Mouse (Mus musculus): ENCODE measurements around the gene Zfp385c. TPM values are rescaled to one million over a fixed set of nuclear protein-coding genes. Genes with fewer than 3 reads are reported as not detected.

Zfp385c gene
- polyA plus RNA-seq, 1 experiment from 2014 or later = 1.1 TPM

DNA sequence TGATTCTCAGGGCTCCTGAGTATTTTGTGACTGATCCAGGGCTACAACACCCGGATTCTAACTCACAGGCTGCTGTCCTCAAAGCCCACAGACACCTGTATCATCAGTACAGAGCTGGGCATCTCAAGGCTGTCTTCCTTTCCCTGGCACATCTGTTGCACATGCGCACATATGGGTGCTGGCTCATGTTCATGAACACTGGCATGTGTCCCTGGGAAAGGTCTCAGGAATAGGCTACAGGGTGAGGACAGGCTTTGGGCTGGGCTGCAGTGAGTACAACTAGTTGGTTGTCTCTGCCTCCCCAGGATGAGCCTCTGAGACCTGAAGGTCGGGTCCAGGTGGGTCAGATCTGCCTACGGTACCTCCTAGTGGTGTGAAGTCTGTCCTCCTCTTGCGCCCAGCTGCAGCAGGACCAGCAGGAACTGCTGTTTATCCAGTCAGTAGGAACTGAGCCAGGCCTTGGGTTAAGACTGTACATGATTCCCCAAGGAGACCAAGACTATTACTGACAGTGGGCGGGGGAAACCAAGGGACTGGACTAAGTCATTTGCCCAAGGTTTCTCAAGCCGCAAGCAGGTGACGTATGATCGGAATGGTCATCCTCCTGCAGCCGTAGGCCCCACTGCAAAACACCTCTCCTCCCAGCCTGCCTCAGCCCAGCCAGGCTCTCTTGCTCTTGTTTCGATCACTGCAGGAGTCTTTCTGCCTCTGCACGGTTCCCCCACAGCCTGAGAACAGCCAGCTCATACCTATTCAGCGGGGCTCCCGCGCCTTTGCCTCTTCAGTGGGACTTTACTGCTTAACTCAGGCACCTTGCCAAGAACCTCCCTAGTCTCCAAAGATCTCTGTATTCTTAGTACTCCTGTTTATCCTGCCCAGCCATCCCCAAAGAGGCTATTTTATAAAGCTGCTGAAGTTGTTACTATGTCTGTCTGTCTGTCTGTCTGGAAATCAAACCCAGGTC lies 48.4 kb downstream of the Zfp385c start:
- 59% methylated on average over 15 of the region's 15 CpGs for WGBS
- Histone ChIP-seq H3K27me3 (peaks cover 44% of the 10 kb centered on the region), H3K9ac (peak overlapping the region; percentile 43), H3K4me1 (peaks cover 24% of the 10 kb centered on the region), H3K4me3 (no peak overlapping the region), H3K9me3 (no peaks in the 10 kb centered on the region), H3K27ac (peak overlapping the region; percentile 15; the same call in 1 of the 2 replicates), H3K4me2 (replicated peaks) (no peak overlapping the region), H3K36me3 (no peaks in the 10 kb centered on the region)
- no peak; the same call in 1 of the 2 replicates for ATAC-seq (ENCODE audit: low FRiP score, low read depth)

DNA sequence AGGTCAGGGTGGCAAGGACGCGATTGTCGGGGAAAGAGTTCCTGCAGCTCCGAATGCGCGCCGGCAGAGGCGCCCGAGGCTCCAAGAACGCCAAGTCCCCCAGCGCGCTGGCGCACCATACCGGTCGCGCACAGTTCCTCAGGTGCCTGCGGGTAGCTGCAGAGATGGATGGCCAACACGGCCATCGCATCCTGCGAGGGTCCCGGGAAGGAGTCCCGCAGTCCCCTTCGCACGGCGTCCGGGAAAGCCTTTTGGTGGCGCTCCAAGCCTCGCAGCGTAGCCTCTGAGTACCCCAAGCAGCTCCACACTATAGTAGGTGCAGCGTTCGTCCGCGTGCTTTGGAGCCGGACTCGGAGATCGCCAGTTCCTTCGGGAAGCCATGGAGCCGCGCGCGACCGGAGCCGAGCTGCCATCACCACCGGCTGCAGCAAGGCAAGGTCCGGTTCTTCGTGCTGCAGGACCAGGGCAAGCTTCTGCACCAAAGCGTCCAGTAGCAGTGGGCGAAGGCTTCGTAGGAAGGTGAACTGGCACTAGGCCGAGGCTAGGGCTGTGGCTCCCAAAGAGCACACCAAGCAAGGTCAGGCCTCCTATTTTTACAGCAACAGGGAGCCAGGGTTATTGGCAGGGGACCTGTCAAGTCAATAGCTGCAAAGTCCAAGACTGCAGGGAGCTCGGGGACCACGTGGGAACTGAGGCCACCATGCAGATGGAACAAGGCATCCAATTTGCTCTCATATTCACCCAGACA lies 51.9 kb downstream of the Zfp385c start:
- Histone ChIP-seq H3K27ac (no peak overlapping the region), H3K4me3 (peak overlapping the region; percentile 46), H3K4me1 (peaks cover 24% of the 10 kb centered on the region), H3K9ac (peak overlapping the region; percentile 62), H3K36me3 (no peaks in the 10 kb centered on the region), H3K27me3 (peaks cover 43% of the 10 kb centered on the region), H3K9me3 (no peaks in the 10 kb centered on the region), H3K4me2 (replicated peaks) (peak overlapping the region; percentile 81)
- 8% methylated on average over 52 of the region's 52 CpGs for WGBS
- ATAC-seq (ENCODE audit: low FRiP score, low read depth) = no peak

DNA sequence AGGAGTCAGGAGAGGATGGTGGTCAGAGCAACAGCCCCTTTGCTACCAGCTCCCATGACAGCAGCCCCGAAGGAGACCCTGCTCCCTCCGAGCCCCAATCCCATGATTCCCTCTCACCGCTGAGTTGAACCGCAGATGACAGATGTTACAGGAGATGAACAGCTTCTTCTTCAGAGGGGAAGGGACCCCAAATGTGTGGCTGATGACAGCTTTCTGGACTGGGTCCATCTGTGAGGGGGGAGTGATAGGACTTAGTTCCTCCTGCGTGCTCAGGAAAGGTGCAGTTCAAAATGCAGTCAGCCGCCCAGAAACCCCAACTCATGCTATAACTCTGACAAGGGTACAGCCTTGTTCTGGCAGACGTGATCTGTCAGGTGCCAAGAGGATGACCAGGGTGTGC lies 57.7 kb downstream of the Zfp385c start:
- no peak for ATAC-seq (ENCODE audit: low FRiP score, low read depth)
- Histone ChIP-seq H3K4me2 (replicated peaks) (no peak overlapping the region), H3K27me3 (peaks cover 44% of the 10 kb centered on the region), H3K4me1 (no peaks in the 10 kb centered on the region), H3K9ac (no peak overlapping the region), H3K36me3 (no peaks in the 10 kb centered on the region), H3K9me3 (no peaks in the 10 kb centered on the region), H3K27ac (no peak overlapping the region), H3K4me3 (no peak overlapping the region)
- 68% methylated on average over 7 of the region's 7 CpGs for WGBS

DNA sequence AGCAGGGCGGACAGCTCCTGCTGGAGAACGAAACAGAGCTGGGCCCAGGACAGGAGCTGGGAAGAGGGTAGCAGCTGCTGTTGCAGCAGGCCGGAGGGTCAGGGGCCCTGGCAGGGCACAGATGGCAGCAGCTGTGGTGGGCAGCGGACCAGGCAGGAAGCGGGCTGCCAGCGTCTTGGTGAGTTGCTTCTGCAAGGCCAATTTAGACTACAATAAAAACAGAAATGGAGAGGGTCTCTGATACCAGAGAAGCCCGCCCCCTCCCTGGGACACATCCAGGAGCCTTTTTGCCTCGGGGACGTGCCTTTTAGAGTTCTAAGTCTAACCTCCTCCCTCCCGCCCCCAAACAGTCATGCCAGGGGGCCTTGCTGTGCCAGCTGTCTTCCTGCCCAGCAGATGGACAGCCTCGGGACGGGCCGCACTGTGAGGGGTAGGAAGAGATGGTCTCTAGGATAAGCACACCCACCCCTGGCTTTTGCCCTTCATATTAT lies 63.3 kb downstream of the Zfp385c start:
- no peak for ATAC-seq (ENCODE audit: low FRiP score, low read depth)
- Histone ChIP-seq H3K4me1 (peaks cover 6% of the 10 kb centered on the region), H3K27ac (no peak overlapping the region), H3K4me2 (replicated peaks) (no peak overlapping the region), H3K4me3 (no peak overlapping the region), H3K9ac (no peak overlapping the region; the same call in 1 of the 2 replicates), H3K9me3 (no peaks in the 10 kb centered on the region), H3K27me3 (0 out of 2 replicates have a peak, but pooled peaks cover 15% of the 10 kb centered on the region), H3K36me3 (peaks cover 29% of the 10 kb centered on the region)
- 51% methylated on average over 13 of the region's 13 CpGs for WGBS

DNA sequence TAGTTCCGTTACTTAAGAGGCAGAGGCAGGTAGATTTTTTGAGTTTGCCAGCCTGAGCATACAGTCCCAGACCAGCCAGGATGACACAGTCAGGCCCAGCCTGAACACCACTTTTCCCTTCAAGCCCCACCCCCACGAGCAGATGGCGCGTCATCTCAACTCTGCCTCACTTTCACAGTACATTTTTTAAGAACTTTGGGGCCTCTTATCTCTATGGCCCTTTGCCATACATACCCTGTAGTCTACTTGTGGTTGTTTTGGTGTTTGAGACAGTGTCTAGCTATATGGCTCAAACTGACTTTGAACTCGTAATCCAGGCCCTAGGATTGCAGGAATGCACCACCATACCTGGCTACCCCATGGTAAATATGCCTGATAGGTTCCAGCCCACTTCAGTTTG lies 64.2 kb downstream of the Zfp385c start:
- H3K4me3 ChIP-seq = no peak overlapping the region
- no peak overlapping the region for H3K9ac ChIP-seq
- no peak overlapping the region for H3K27ac ChIP-seq
- 93% methylated on average over 5 of the region's 5 CpGs for WGBS
- H3K4me1 ChIP-seq = peaks cover 12% of the 10 kb centered on the region
- no peak for ATAC-seq (ENCODE audit: low FRiP score, low read depth)
- no peak overlapping the region for H3K4me2 ChIP-seq (replicated peaks)
- H3K9me3 ChIP-seq = no peaks in the 10 kb centered on the region
- H3K36me3 ChIP-seq = peaks cover 29% of the 10 kb centered on the region
- 0 out of 2 replicates have a peak, but pooled peaks cover 11% of the 10 kb centered on the region for H3K27me3 ChIP-seq

DNA sequence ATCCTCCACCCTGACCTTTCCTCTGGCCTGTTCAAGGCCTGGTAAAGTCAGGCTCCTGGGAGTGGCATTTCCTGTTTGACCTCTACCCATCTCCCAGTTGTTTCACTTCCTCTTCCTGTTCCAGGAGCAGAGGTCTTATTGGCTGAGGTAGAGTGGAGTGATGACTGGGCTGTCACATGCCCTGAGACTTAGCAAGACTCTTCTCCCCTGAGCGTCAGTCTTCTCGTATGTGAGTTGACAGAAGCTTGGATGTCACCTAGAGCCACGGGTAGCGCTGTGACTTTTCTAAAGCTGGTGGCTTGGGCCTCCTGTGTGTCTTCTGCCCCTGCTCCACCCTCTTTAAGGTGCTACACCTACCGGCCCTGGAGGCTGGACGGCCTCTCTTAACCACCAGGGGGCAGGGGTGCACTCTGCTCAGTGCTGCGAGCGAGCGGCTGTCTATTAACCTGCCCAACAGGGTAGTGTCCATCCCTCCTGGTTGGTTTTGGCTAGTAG lies 65.5 kb downstream of the Zfp385c start:
- WGBS = 18% methylated on average over 9 of the region's 9 CpGs
- H3K4me3 ChIP-seq = no peak overlapping the region
- peaks cover 29% of the 10 kb centered on the region for H3K36me3 ChIP-seq
- H3K4me2 ChIP-seq (replicated peaks) = no peak overlapping the region
- no peaks in the 10 kb centered on the region for H3K9me3 ChIP-seq
- H3K4me1 ChIP-seq = peaks cover 16% of the 10 kb centered on the region
- H3K9ac ChIP-seq = no peak overlapping the region
- ATAC-seq (ENCODE audit: low FRiP score, low read depth) = peak; percentile 37; the same call in 1 of the 2 replicates
- no peak overlapping the region for H3K27ac ChIP-seq
- H3K27me3 ChIP-seq = 0 out of 2 replicates have a peak, but pooled peaks cover 5% of the 10 kb centered on the region

DNA sequence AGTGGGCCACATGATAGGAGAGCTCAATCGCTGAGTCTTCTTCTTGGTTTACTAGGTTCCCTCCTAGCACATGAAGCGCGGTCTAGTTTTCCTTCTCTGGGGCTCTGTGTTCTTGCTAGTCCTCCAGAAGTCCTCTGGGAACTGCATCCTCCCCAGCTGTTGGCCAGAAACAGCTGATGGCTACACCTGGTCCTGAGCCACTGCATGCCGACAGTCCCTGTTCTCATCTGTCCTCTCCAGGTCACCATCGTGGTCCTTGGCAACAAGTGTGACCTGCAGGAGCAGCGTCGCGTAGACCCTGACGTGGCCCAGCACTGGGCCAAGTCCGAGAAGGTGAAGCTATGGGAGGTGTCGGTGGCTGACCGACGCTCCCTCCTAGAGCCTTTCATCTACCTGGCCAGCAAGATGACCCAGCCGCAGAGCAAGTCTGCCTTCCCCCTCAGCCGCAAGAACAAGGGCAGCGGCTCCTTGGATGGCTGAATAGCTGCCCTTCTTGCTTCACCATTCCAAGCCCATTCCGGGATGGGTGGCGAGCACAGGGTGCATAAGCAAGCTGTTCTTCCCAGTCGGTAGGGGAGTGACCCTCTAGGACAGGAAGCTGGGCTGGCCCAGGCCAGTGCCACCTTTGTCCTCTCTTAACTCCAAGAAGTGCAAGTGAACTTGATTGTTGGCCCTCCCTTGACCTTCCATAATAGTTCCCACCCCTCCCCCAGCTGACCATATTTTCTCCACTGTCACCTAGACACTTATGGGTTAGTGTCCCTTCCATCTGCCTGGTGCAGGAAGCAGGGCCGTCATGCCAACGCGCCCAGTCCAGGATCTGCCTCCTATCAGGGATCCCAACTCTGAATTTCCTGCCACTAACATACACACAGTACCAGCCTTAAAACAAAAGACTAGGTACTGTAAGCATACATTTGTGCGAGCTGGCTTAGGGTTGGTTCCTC lies 66.2 kb downstream of the Zfp385c start:
- no peak for ATAC-seq (ENCODE audit: low FRiP score, low read depth)
- H3K4me3 ChIP-seq = no peak overlapping the region

DNA sequence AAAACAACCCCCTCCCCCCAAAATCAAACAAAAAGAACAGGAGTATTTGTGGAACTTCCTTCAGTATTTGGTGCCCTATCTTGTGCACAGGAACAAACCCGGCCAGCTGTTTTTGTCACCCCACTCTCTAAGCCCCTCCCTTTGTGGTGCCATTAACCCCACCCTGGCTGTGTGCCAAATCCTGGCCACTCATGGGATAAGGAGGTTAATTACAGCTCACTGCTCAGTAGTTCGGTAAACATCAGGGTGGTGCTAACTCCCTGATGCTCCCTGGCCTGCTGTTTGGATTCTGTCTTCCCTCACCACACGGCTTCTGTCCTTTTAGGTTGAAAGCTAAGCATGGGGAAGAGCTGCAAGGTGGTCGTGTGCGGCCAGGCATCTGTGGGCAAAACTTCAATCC lies 68.4 kb downstream of the Zfp385c start:
- WGBS = 37% methylated on average over 5 of the region's 5 CpGs
- Histone ChIP-seq H3K9me3 (no peaks in the 10 kb centered on the region), H3K9ac (peak overlapping the region; percentile 84), H3K4me1 (peaks cover 21% of the 10 kb centered on the region), H3K27me3 (no peaks in the 10 kb centered on the region), H3K4me3 (peak overlapping the region; percentile 78), H3K4me2 (replicated peaks) (peak overlapping the region; percentile 71), H3K36me3 (peaks cover 29% of the 10 kb centered on the region), H3K27ac (no peak overlapping the region)
- no peak for ATAC-seq (ENCODE audit: low FRiP score, low read depth)

More for the DNA sequence above, 66.2 kb downstream of the Zfp385c start:
- WGBS = 95% methylated on average over 23 of the region's 23 CpGs
- Histone ChIP-seq H3K27ac (no peak overlapping the region), H3K36me3 (peaks cover 29% of the 10 kb centered on the region), H3K4me2 (replicated peaks) (no peak overlapping the region), H3K9me3 (no peaks in the 10 kb centered on the region), H3K4me1 (peaks cover 16% of the 10 kb centered on the region), H3K9ac (no peak overlapping the region), H3K27me3 (0 out of 2 replicates have a peak, but pooled peaks cover 5% of the 10 kb centered on the region)

DNA sequence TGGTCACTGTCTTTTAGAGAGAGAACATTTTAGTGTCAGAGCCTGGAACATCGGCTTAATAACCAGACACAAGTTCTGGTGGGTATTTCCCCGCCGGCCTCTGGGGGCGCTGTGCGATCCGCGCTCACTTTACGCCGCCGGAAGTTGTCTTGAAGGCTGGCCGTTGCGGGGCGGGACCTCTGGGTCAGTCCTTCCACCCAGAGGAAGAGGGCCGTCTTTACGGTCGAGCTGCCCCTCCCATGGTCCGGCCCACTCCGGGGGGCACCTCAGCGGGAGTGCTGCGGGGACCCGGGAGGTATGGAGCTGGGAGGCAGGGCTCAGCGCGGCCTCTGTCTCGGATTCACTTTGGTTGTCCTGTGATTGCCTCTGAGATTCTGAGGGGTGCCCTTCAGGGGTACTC lies 69.5 kb downstream of the Zfp385c start:
- WGBS = under 1% methylated on average over 24 of the region's 24 CpGs
- peak overlapping the region; percentile 79 for H3K27ac ChIP-seq
- peak; percentile 74 for ATAC-seq (ENCODE audit: low FRiP score, low read depth)

DNA sequence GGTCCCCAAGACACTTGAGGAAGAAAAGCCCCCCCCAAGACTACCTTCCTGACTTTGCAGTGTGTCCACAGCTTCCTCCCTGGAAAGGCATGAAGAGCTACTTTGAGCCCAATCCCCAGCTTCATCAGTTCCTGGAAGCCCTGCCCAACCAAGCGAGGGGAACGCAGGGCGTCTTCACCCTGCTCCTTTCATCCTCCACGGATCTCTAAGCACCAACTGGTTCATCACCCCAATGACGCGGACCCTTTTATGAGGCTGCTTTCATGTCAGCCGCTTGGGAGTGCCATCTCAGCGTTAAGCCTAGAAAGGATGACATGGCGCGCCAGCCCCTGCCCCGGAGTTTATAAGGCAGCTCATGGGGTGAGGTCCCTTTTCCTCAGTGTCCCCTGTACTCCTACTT lies 72.3 kb downstream of the Zfp385c start, which contains the start of gene Dnajc7:
Gene Dnajc7, minus strand, starts transcription at position 187 of the 400 bp plus-strand sequence.
- peak within 1 kb of the TSS; percentile 86 for H3K4me2 ChIP-seq (replicated peaks)
- no peaks in the 10 kb centered on the region for H3K27me3 ChIP-seq
- ATAC-seq (ENCODE audit: low FRiP score, low read depth) = no peak
- WGBS = 3% methylated on average over 11 of the region's 11 CpGs
- peaks cover 12% of the 10 kb centered on the region for H3K36me3 ChIP-seq
- peak within 1 kb of the TSS; percentile 95 for H3K27ac ChIP-seq
- H3K9ac ChIP-seq = peak within 1 kb of the TSS; percentile 92
- H3K4me1 ChIP-seq = peaks cover 32% of the 10 kb centered on the region
- H3K9me3 ChIP-seq = no peaks in the 10 kb centered on the region
- peak within 1 kb of the TSS; percentile 95 for H3K4me3 ChIP-seq

More for the DNA sequence above, 69.5 kb downstream of the Zfp385c start:
- Histone ChIP-seq H3K36me3 (peaks cover 29% of the 10 kb centered on the region), H3K9ac (peak overlapping the region; percentile 84), H3K4me3 (peak overlapping the region; percentile 78), H3K9me3 (no peaks in the 10 kb centered on the region), H3K4me2 (replicated peaks) (peak overlapping the region; percentile 71), H3K4me1 (peaks cover 29% of the 10 kb centered on the region), H3K27me3 (no peaks in the 10 kb centered on the region)

DNA sequence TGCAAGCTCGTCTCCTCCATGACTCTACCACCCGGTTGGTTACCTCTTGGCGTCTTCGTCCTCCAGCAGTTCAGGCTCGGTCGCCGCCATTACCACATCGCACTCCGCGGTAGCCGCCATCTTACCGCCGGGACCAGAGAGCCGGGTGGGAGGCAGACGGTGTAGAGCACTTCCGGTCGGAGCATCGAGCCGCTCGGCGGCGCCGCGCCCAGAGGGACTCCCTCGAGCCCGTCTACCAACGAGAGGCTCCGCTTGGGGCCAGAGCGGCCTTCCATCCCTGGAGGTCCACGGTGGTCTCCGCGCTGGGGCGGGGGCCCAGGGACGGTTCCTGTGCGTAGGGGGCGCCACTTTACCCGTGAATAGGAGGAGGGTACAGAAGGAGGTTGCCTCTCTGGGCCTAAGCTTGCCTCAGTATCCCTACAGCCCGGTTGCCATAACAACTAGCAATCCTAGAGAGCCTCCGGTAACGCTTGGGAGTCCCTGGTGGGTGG lies 72.7 kb downstream of the Zfp385c start:
- no peaks in the 10 kb centered on the region for H3K9me3 ChIP-seq
- H3K4me1 ChIP-seq = peaks cover 32% of the 10 kb centered on the region
- peak overlapping the region; percentile 95 for H3K4me3 ChIP-seq
- H3K4me2 ChIP-seq (replicated peaks) = peak overlapping the region; percentile 86
- under 1% methylated on average over 40 of the region's 40 CpGs for WGBS
- no peaks in the 10 kb centered on the region for H3K27me3 ChIP-seq
- peak; percentile 96 for ATAC-seq (ENCODE audit: low FRiP score, low read depth)
- H3K9ac ChIP-seq = peak overlapping the region; percentile 92
- peak overlapping the region; percentile 95 for H3K27ac ChIP-seq
- H3K36me3 ChIP-seq = peaks cover 7% of the 10 kb centered on the region
